Mouse (Mus musculus): ENCODE results near the gene Tprkb.
"Not testable (repeated sequence)": the region's sequence is repeated elsewhere in the genome, so short reads cannot be mapped to it uniquely, and the experiment has no call there.

Tprkb gene

GRCm38 (mm10) chr6:85915539-85916513 lies 4.2 kb downstream of the Tprkb start, which contains the start of gene Nat8f1:
Nat8f1 (minus strand) TSS chr6:85915687.
- DNase-seq (ENCODE audit: low read depth, low spot score), result peak; percentile 92

DNA sequence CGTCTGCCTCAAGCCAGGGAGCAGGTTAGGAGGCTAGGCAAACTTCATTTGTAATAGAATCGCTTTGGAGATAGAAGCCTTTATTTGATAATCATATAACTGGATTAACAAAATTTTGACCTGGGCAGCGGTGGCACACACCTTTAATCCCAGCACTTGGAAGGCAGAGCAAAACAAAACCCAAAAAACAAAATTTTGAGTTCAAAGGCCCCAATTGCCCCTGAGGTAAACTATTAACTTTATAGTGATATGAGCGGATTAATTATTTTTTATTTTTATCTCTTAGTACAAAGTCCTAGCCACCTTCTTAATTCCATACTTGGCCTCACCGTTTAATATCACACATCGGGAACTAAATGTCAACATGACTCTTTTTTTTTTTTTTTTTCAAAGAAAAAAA lies 4.9 kb downstream of the Tprkb start:
- DNase-seq (ENCODE audit: low read depth, low spot score), result no peak

DNA sequence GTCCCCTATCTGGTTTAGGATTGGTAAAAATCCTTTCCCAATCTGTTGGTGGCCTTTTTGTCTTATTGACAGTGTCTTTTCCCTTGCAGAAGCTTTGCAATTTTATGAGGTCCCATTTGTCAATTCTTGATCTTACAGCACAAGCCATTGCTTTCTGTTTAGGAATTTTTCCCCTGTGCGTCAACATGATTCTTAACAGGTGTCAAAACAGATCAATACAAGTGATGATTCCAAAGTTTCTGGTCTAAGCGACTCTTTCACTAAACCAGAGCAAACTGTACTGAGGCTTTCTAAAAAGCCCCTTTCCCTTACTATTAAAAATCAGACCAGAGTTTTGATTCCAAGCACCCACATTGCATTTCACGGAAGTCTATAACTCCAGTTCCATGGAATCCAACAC lies 6.7 kb downstream of the Tprkb start:
- not testable (repeated sequence) for DNase-seq (ENCODE audit: low read depth, low spot score)

- no peak for DNase-seq (ENCODE audit: low read depth, low spot score)
These were observed 7.7 kb downstream of the Tprkb start for GRCm38 (mm10) chr6:85919401-85919800.

DNA sequence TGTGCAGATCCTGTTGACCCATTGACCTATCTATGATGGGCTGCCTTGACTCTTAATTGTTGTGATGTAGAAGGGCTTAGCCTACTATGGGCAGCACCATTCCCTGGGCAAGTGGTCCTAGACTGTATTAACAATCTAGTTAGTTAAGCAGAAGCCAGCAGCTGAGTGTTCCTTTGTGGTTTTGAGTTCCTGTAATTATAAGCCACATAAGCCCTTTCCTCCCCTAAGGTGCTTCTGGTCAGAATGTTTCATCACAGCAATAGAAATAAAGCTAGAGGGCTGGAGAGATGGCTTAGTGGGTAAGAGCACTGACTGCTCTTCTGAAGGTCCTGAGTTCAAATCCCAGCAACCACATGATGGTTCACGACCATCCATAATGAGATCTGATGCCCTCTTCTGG lies 12.0 kb downstream of the Tprkb start:
- no peak for DNase-seq (ENCODE audit: low read depth, low spot score)

GRCm38 (mm10) chr6:85926709-85927108 lies 15.0 kb downstream of the Tprkb start:
- DNase-seq (ENCODE audit: low read depth, low spot score), result no peak

DNA sequence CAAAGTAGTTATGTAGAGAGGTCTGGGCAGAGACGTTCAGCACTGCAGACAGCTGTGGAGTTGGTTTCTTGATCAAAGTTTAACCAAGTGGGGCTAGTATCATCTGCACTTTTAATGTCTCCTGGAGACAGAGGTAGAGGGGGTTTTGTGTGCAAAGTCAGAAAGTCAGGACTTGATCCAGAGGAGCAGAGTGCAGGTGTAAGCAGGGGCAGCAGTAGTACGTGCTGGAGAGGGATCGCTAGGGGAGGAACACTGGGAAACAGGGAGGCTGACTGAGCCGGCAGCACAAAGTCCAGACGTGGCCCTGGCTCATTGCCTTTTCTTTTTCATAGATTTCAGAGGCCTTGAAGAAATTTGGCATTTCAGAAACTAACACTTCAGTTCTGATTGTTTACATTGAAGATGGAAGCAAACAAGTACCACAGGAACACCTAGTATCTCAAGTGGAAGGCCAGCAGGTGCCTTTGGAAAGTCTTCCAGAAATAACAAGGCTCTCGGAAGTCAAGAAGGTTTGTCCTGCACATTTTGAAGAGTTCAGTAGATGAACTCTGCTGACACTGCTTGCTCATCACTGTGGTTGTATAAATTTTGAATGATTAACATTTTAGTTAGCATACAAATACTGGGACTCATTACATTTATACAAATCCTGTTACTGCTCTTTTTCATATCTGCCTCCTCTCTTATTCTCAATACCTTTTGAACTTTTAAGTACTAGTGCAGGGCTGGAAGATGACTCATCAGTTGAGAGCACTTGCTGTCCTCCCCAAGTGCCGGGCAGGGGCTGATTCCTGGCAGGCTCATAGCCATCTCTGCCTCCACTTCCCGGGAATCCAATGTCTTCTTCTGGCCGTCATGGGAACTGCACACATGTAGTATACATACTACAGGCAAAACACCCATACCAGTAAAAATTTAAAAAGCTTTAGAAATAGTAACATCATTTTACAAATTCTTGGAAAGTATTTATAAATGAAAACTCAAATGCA lies 16.1 kb downstream of the Tprkb start:
- DNase-seq (ENCODE audit: low read depth, low spot score), result no peak

- no peak for DNase-seq (ENCODE audit: low read depth, low spot score)
These were observed 17.6 kb downstream of the Tprkb start for GRCm38 (mm10) chr6:85929312-85929711.

- DNase-seq (ENCODE audit: low read depth, low spot score), result no peak
These were observed 22.4 kb downstream of the Tprkb start for GRCm38 (mm10) chr6:85934047-85934446.

DNA sequence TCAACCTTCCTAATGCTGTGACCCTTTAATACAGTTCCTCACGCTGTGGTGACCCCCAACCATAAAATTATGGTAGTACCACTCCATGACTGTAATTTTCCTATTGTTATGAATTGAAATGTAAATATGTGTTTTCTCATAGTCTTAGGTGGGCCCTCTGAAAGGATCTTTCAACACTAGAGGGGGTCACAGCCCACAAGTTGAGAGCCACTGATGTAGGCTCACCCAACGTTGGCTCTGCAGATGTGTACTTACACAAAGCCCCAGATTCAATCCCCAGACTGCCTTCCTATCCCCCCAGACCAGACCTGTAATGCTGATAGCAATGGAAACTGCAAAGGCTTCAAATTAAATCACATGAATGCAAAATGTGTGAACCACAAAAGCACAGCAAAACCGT lies 24.0 kb downstream of the Tprkb start:
- no peak for DNase-seq (ENCODE audit: low read depth, low spot score)

DNA sequence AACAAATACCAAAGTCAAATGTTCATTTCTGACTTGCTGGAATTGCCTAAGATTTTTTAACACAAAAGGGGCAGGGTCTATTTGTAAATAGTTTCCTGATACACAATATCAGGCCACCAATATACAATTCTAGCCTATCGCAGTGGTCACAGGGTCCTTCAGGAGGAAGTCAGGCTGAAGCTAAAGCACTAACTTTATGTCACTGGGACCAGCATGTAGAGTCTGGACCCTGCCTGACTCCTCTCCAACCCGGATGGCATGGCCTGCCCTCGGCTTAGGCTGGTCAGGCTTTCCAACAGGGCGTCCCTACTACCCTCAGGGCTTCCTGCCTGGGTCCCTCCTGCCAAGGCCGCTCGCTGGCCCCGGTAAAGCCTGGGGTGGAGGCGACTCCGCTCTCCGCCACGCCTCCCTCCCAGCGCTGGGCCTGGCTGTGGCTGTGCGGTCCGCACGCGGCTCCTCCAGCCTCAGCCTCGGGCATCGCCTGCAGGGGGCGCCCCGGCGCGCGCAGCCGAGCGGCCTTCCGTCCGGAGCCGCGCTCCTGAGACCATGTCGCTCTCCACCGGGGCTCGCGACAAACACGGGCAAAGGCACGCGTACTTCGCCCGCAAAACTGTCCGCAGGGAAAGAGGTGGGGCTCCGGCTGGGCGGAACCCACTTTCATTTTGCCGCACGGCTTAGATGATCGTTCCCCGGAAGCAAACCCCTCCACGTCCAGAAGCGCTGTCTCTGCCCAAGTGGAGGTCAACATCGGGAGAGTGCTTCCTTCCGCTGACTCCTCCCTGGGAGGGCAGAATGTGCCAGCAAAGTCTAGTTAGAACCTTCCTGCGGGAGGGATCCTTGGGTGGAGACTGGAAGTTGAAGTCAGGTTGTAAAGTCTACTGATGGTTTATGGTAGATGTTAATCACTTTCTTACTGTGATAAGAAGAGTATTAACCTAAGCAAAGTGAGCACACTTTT lies 25.1 kb downstream of the Tprkb start:
- DNase-seq (ENCODE audit: low read depth, low spot score), result peak; percentile 57

DNA sequence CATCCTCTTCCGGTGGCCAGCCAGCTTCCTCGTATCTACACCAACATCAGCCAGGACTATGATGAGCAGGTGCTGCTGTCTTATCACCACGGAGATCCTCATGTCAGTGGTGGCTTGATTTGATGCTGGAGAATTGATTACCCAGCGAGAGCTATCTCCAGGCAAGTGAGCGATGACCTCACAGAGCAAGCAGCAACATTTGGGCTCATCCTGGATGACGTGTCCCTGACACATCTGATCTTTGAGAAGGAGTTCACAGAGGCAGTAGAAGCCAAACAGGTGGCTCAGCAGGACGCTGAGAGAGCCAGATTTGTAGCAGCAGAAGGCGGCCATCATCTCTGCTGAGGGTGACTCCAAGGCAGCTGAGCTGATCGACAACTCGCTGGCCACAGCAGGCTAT lies 27.0 kb downstream of the Tprkb start:
- no peak for DNase-seq (ENCODE audit: low read depth, low spot score)

- no peak for DNase-seq (ENCODE audit: low read depth, low spot score)
These were observed 30.8 kb downstream of the Tprkb start for GRCm38 (mm10) chr6:85942469-85942868.

DNA sequence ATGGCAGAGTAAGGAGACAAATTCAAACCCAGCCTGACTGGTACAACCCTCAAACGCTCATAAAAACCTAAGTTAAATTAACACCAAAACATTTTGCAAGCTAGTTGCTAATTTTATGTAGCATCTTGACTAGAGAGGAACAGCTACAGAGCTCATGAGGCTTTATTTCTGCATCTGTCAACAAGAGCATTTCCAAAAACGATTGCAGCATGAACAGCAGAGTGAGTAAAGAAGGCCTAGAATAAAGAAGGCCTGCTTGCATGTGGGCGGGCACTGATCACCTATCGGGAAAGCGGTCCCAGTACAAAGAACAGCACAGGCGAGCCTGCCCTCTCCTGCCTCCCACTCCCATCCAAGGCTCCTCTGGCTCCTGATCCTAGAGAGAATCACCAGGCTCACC lies 36.9 kb downstream of the Tprkb start:
- no peak for DNase-seq (ENCODE audit: low read depth, low spot score)

GRCm38 (mm10) chr6:85957581-85957980 lies 45.9 kb downstream of the Tprkb start:
- DNase-seq (ENCODE audit: low read depth, low spot score), result no peak

- peak; percentile 93 for DNase-seq (ENCODE audit: low read depth, low spot score)
These were observed 49.7 kb downstream of the Tprkb start, which contains the start of gene Dusp11 for GRCm38 (mm10) chr6:85961101-85962091. Dusp11 (minus strand) TSS chr6:85961667.

DNA sequence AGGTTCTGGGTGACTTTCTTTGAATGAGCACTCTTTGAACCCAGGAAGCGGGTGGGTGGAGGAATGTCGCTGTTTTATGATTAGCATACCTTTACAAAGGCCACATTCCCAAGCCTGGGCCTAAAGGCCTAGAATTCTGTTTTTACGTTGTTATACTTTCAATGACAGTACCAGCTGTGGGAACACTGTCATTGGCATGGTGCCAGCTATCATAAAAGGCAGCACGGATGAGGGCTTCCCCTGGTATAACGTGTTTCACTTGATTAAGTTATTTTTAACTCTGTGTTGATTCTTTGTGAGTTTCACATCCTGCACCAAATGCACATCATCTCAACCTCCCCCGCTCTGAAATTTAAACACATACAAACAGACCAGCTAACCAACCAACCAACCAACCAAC lies 54.4 kb downstream of the Tprkb start:
- not testable (repeated sequence) for DNase-seq (ENCODE audit: low read depth, low spot score)

GRCm38 (mm10) chr6:85966686-85967085 lies 55.0 kb downstream of the Tprkb start:
- DNase-seq (ENCODE audit: low read depth, low spot score), result no peak

DNA sequence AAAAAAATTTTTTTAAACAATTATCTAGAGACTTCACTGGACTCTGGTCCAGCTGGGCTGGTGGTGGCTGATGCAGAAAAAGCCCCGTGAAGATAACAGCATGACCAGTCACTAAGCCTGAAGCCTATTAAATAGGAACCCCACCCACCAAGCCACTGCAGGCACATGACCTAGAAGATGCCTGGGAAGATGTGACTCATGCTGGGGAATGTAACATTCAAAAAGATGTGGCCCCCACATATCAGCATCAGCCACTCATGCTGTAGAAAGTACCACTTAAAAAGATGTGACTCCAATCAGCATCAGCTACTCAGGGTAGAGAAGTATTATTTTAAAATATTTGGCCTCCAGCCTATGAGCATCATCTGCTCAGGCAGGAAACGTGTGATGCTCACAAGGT lies 58.2 kb downstream of the Tprkb start:
- DNase-seq (ENCODE audit: low read depth, low spot score), result no peak

- DNase-seq (ENCODE audit: low read depth, low spot score), result no peak
These were observed 61.0 kb downstream of the Tprkb start for GRCm38 (mm10) chr6:85972699-85973098.
